Mouse (Mus musculus) gastrocnemius, postnatal 4 days (tissue): ENCODE data around the gene Lhx5. TPM values are rescaled to one million over a fixed set of nuclear protein-coding genes. Genes with fewer than 3 reads are reported as not detected.
A peak's percentile ranks its signal among the peaks of the same experiment; 100 is the strongest.

ENCODE experiments used
- DNase-seq, 2 experiments: peaks; one replicate each; pipeline ENCODE4 v3.0.0; 2021 to 2022; ENCODE audit warnings: low spot score in 2 of 2, mixed read lengths in 2 of 2
- total RNA-seq, 2 experiments: library from RNA; stranded (reverse); gene quantifications; 2 replicates each; pipeline ENCODE4 v1.2.3; 2021

The Lhx5 gene
- total RNA-seq, 2 experiments from 2014 or later = not detected

DNA sequence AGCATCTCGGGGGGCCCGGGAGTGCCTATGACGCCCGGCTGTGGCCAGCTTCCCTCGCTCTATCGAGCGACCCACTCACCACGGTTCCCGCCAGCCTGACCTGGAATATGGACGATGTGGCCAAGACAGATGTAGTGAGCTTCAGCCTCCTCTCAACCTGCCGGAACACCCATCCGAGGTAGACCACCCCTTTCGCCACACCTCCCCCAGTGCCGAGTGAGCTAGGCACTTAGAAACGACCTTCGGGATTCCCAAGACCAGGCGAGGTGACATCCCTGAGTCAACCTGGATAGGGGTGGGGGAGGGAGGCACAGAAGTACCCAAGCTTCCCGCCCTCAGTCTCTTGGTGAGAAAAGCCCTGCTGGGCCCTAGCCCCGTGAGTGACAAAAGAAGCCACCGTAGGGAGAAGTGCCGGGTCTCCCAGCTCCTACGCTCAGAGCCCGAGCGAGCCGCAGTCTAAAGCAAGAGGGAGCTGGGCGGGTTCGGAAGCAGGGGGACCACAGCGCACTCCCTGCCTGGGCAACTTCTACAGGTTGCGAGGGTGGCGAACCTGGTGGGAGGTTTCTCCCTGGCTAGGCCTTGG is 407 bp upstream of the Lhx5 start:
- no peak for DNase-seq

DNA sequence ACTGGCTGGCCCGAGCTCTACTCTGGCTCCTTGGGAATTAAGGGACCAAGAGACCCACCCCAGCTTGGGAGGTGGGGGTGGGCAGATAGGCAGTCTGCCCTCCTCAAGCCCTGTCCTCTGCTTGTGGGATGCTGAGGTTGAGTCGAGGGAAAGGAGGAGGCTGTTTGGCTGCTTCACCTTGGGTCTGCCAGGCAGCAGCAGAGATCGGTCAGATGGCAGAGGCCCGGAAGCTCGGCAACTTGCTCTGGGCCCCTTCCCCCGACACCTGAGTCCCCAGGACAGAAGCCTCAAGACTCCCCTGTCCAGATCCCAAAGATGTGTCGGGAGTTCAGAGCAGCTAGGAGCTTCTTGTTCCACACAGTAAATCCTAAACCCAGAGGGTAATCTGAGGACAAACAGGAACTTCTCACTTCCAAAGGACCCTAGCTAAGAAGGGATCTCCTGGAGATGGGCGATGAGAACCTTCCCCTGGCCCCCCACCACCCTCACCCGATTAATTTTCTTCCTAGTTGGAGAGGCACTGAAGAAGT is 1.1 kb downstream of the Lhx5 start:
- no peak for DNase-seq

DNA sequence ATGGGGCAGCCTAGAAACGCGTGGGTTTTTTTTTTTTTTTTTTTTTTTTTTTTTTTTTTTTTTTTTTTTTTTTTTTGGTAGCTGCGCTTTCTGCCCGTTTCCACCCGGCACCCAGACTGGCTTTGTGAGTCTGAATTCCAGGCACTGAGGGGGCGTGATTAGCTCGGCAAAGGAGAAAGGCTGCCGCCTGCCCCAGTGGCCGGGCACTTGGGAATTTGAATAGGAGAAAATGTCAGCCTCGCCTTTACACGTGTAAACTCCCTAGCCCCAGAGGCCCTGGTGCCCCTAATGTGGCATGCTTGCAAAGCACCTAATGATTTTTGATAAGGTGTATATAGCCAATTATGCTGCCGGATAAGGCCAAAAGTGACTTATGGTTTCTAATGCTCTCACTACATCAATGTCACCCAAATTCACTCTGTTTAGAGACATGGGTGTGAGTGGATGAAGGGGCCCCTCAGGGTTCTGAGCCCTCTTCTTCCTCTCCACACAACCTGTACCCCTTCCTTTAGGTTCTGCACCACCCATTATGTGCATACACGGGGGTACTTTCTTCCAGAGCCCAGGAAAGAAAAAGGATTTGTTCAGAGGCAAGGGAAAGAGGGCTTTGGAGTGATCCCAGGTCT is 1.7 kb downstream of the Lhx5 start:
- DNase-seq = no peak

DNA sequence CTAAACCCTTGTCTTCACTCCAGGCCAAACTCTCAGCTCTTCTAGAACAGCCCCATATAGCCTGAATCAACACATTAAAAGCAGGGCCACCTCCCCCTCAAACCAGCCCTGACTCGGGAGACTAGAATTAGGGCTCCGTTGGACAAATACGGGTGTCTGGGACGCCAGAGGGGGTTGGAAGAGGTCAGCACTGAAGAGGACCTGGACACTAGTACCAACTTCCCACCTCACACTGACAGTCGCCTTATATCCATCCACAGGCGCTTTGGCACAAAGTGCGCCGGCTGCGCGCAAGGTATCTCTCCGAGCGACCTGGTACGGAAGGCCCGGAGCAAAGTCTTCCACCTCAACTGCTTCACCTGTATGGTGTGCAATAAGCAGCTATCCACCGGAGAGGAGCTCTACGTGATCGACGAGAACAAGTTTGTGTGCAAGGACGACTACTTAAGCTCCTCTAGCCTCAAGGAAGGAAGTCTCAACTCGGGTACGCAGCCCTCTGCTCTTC is 2.8 kb downstream of the Lhx5 start:
- DNase-seq = no peak

DNA sequence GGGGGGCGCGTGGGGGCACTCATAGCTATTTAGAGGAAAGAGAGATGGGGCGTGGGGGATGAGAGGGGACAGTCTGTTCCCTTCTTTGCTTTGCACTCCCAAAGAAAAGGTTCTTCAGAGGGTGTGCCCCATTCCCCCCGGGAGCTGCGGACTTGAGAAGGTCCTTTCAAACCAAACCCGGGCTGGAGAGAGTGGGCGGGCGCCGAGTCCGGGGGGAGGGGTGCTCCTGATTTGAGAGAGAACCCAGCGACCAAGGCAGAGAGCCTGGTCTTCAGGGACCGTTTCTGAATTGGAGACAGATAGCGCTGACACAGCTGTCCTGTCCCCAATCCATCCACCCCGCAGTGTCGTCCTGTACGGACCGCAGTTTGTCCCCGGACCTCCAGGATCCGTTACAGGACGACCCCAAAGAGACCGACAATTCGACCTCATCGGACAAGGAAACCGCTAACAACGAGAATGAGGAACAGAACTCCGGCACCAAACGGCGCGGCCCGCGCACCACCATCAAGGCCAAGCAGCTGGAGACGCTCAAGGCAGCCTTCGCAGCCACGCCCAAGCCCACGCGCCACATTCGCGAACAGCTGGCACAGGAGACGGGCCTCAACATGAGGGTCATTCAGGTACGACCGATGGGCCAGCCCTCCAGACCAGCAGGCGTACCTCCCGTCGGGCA is 3.6 kb downstream of the Lhx5 start:
- DNase-seq = no peak

DNA sequence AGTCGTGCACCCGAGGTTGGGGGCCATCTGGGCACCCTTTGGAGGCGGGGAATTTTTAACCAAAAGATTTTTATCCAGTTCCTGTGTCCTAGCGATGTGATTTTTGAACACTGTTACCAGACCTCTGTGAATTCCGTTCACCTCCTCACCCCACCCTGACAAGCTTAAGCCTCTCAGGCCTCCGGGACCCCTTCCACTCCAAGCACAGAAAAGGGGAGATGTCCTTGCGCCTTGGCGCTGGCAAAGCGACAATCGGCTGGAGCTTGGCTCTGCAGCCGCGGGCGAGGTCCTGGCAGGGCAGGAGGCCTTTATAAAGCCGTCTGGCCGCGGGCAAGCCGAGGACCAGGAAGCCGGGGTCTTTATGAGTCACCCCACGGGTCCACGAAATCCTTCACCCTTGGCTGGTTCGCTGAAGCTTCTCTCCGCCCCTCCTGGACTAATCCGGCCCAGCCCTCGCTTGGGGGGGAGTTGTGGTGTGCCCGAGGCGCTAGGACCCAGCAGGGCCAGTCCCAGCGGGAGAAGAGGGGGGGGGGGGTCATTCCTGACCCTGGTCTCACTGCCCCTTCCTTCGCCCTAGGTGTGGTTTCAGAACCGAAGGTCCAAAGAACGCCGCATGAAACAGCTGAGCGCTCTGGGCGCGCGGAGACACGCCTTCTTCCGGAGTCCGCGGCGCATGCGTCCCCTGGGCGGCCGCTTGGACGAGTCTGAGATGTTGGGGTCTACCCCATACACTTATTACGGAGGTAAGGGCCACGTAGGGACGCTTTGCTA is 4.4 kb downstream of the Lhx5 start:
- DNase-seq = no peak

DNA sequence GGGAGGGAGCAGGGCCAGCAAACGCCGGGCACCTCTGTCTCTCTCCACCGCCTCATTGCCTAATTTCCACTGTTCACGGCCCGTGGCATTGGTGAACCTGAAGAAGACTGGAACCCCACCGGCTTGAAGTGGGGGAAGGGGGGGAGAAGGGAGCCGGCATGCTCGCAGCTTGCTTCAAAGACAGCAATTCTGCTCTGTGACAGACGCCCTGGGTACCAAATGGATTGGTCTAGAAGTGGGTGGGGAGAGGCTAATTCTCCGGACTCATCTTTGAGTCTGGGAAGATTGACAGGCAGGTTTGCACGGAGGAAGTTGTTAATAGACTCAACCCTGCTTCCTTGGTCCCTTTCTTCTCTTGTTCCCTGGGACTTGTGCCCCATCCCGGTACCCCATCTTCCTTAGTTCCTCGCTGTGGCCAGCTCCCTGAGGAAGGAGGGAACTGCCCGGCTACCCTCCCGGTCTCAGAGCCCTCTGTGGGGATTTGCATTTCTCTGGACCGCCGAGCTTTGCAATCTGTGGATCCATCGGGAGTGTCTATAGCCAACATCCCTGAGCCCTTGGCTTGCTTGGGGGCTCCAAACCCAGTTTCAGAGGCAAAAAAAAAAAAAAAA is 5.5 kb downstream of the Lhx5 start:
- no peak for DNase-seq

DNA sequence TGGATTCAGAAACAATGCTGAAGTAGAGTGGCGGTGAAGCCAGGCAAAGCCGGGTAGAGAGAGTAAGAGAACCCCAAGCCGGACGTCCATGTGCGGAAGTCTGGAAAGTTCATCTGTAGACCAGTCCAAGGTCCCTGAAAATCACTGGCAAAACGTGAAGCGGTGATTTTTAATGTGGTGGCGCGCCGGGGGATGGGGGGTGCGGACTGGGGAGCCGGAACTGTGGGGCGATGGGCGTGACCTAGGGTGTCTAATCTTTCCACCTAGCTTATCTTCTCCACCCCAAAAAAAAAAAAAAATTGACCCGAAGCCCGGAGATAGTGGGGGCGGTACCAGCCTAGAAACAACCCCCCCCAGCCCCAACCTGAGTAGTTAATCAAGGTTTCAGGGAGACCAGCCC is 6.0 kb downstream of the Lhx5 start:
- no peak for DNase-seq

DNA sequence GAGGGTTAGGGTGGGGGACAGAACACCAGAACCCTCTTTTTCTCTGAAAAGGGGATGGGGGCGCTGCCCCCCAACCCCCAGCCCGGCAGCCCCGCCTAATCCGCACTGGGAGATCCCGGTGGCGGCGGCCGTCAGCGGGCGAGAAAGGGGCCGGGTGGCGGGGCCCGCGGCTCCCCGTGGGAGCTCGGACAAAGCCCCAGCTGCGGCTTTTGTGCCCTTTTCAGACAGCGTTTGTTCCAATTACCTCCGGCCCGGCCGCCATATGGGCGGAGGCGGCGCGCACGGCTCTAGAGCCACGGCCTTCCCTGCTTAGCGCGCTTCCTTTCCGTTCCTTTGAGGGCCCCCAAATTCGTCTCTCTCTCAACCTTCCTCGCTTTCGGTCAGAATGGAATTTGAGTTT is 6.5 kb downstream of the Lhx5 start:
- DNase-seq = no peak

DNA sequence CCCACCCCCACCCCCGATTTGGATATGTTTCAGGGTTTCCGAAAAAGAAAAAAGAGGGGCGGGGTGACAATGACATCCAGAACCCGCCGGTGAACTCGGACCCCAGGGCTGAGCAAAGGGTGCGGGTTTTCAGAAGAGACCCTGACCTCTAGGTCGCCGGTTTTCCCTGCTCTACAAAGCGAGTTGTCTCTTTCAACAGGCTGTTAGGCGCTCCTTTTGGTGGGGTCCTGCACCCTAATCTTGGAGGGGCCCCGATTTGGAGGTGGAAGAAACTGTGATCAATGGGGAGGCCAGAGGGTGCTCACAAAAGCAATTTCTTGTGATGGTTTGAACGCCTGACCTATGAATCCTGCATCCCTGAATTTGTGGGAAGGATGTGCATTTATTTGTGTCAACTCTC is 7.0 kb downstream of the Lhx5 start:
- no peak for DNase-seq

DNA sequence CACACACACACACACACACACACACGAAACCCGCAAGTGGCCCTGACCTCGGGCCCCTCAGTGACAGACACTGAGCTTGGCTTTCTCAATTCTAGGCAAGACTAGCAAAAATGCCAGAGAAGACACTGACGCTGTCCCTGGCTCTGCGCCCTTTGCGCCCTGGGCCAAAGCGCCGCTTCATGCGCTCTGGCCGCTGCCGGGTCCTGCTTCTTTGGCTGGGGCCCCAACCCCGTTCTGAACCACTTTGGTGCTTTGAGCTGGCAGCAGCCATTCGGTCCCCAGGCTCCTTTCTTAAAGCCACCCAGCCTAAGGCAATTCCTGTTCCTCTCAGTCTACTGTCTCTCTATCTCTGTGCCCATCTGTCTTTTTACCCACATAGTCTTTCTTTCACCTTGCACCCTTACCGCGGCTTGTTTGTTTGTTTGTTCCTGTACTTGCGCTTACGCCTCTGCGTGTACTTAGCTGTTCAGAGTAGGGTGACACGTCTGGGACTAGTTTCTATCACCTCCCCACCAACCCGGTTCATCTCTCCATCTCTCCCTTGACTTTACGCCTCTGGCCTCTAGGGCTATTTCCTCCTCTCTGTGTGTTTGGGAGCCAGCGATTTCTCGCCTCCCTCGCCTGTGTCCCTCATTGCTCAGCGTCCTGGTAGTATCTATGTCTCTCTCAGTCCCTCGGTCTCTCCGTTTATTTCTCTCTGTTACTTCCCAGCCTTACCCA is 7.7 kb downstream of the Lhx5 start:
- no peak for DNase-seq

DNA sequence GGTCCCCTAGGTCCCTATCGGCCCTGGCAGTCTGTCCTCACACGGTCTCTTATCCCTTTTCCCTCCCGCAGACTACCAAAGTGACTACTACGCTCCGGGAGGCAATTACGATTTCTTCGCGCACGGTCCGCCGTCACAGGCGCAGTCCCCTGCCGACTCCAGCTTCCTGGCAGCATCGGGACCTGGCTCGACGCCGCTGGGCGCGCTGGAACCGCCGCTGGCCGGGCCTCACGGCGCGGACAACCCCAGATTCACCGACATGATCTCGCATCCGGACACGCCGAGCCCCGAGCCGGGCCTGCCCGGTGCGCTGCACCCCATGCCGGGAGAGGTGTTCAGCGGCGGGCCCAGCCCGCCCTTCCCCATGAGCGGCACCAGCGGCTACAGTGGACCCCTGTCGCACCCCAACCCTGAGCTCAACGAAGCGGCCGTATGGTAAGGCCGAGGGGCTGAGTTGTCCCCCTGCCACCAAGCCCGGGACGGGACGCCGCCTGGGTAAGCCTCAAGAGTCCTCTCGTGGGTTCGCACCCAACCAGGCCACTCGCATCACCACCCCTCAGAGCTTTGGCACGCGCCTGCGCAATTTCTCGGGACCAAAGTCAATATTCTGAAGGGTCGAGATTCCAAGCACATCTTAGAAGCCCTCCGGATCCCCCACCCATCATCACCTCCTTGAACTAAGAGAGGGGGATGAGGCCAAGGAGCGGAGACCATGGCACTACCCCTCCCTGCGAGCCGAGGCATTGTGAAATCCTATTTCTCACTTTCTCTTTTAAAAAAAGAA is 8.6 kb downstream of the Lhx5 start:
- DNase-seq = no peak

DNA sequence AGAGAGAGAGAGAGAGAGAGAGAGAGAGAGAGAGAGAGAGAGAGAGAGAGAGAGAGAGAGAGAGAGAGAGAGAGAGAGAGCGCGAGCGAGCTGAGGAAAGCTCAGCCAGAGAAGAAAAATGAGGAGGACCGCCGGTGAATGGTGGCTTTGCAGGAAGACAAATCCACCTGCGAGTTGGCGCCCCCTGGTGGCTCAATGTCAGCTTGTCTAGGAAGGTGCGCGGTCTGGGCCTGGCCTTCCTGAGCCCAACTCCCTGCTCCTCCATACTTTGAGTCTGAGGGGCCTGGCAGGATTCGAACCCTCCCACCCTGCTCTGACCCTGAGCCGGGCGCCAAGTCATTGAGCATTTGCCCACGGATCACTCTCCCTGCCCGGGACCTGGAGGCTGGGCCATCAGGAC is 9.2 kb downstream of the Lhx5 start:
- DNase-seq = peak; percentile 77 to 85

DNA sequence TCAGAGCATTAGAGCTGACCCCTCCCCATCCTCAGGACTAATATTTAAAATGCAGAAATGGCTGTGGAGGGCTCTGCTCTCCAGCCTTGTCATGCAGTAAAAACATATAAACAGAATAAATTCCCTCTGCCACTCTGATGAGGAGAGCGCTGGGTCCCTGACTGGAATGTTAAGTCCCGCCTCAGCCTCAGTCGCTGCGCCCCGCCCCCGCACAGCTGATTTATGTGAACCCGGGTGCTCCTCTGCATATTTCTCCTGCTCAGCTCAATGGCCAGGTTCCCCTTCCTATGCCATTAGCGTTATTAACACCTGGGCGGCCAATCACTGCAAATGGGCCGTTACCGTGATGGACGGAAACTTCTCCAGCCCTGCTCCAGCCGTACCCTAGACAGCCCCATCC is 15.8 kb downstream of the Lhx5 start:
- DNase-seq = no peak

DNA sequence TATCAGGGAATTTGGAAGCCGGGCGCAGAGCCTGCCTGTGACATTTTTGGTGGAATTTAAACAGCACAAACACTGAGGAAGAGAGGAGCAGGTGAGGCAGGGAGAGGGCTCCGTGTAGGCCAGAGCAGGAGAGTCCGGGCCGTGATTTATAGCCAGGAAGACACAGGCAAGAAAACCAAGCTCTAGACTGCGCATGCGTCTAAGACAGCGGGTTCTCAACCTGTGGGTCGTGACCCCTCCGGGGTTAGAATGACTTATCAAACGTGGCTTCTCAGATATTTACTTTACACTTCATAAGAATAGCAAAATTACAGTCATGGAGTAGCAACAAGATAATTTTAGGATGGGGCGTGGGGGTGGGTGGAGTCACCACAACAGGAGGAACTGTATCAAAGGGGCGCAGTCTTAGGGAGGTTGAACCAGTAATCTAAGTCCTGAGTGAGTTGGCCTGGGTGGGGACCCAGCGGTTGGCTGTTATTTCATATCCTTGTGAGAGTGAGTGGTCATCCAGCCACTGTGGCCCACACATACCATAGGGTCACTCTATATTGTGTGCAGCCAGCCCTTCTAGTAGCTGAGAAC is 23.3 kb downstream of the Lhx5 start:
- no peak for DNase-seq

DNA sequence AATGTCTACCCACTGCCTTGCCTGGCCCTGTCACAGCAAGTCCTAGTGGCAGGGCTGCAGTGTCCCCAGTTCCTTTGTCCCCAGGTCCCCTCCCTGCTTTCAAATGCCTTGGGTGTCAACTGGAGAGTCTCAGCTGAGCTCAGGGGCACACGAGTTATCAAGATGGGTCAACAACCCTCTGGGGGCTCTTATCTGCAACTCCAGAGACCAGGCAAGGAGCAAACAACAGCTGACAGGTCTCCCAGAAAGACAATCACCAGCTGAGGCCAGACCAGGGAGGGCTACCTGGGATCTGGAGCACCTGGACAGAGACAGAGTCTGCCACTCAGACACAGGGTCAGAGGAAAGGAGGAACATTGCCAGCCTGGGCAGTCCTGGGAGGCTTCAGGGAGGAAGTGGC is 24.8 kb downstream of the Lhx5 start:
- DNase-seq = no peak

DNA sequence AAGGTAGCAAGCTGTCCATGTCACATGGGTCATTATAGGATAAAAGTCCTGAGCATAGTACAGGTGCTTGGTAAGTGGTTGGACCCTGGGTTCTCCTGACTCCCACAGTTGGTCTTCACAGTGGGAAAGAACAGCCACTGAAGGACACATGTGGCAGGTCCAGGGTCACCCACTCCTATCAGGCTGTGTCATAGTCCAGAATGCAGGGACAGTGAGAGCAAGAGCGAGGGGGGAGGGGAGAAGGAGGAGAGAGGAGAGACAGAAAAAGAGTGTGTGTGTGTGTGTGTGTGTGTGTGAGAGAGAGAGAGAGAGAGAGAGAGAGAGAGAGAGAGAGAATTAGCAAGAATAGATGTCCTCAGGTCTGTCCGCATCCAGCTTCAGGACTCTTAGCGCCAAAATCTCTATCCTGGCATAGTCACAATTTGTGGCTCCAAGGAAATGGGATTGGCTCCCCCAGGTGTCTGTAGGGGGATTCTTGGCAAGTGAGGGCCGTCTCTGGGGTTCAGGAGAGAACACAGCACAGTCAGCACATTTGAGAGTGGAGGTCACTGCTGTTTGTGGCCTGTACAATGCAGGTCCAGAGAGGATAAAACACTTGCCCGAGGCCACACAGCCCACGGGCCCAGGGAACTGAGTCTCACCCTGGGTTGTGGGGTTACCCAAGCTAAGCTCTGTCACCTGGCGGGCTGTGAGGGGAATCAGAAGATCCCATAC is 25.5 kb downstream of the Lhx5 start:
- DNase-seq = no peak

DNA sequence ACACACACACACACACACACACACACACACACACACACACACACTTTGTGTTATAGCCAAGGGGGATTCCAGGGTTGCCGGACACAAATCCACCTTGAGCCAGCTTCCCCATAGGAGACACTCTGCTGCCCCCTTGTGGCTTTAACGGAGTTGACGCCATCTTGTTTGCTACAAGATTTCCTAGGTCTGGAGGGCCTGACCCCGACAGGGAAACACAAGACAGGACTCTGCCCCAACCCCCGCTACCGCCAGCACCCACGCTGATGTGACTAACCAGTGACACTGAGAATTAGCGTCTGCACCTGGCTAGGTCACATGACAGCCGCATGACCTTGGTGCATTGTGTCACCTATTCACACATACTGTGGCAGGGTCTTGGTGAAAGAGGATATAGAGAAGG is 26.1 kb downstream of the Lhx5 start:
- peak in 1 of 2 experiments; percentile 56 for DNase-seq

DNA sequence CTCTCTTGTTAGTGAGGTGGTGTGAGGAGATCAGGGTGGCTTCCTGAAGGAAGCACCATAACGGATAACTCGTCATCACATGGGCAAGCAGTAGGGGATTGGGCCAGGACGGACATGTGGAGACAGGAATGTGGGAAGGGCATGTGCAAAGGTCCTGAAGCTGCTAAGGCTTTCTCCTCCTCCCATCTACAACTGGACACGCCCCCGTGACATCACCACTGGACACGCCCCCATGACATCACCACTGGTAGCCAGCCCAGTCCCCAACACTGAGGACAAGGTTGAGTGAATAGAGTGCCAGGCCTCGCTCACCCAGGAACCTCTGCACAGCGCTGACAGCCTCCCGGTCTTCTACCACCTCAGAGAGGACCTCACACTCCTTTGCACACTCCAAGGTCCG is 27.6 kb downstream of the Lhx5 start:
- no peak for DNase-seq
